Mouse (Mus musculus): ENCODE data around the gene Spns2.

DNA sequence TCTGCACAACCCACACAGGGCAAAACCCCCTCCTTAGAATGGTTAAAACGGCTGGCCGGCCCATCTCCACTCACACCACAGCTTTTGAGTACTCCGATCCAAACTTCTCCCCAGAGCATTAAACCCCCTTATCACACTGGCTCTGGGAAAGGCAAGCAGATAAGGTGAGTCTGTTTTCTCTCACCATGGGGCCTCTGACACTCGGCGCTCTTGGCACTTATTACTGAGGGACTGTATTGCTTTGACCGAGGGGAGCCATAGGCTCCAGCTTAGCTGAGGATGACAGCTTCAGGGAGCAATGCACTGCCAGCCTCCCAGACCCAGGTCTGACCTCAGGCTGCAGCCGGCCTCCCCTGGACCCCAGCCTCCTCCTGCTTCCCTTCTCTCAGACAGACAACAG is 82.1 kb downstream of the Spns2 start:
- TF ChIP-seq CTCF (IDR thresholded peaks at IDR 0.05; ENCODE audit: low read depth) (no peak), EP300 (IDR thresholded peaks at IDR 0.05; ENCODE audit: low read depth) (no peak)

All from liver, embryonic 14.5 days (tissue).